Mouse (Mus musculus) urinary bladder, postnatal 4 days (tissue): ENCODE measurements around the gene Smyd4.

Experiments
- DNase-seq, 2 experiments: peaks; one replicate each; pipeline ENCODE4 v3.0.0; 2021 to 2022; ENCODE audit warnings: low spot score in 2 of 2

Smyd4 gene

DNA sequence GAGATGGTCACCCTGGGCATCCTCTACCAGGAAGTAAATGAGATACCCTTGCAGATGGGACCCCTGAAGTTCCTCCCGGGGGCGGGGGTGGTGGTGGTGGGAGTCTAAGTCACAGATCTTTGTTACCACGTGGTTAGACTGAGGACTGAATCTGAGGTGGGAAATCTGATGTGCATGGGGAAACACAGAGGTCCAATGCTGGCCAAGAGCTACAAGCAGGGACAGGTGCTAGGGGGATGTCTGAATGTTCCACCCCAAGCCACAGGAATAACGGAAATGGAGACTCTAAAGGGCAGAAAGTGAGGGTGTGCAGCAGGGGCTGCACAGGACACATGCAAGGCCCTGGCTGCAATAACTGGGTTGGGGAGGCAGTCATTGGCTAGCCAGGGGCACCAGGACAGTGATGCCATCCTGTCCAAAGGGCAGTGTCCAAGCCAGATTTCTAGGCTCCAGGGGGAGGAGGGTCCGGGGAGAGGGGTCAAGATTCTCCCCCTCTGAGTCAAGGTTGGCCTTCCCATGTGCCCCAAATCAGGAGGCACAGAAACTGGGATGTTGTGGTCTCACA, 72.7 kb downstream of the Smyd4 start:
- DNase-seq = no peak

DNA sequence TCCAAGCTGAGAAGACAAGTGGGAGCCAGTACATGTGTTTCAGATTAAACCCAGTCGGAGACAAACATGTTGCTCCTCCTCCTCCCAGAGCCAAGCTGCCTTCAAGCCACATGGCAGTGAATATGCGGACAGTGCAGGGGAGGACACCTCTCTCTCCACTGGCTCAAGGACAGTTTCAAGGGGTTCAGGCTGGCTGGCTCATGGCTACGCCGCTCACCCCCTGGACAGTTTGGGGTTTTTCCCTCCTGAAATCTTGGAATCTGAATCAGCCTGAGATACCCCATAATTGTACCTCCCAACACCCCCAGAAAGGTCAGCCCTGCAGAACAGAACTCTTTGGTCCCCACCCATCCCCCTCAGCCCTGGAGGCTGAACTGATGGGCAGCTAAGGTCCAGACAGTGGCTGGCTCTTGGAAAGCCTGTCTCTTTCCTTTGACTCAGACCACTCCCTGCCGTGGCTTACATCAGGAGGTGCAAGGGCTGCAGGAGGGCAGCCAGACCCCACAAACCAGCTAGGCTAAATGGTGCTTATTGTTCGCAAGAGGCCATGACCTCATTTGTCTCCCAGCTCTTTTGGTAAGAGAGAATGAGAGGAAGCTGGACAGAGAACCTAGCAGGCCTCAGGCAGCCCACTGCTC, 73.3 kb downstream of the Smyd4 start:
- no peak for DNase-seq

DNA sequence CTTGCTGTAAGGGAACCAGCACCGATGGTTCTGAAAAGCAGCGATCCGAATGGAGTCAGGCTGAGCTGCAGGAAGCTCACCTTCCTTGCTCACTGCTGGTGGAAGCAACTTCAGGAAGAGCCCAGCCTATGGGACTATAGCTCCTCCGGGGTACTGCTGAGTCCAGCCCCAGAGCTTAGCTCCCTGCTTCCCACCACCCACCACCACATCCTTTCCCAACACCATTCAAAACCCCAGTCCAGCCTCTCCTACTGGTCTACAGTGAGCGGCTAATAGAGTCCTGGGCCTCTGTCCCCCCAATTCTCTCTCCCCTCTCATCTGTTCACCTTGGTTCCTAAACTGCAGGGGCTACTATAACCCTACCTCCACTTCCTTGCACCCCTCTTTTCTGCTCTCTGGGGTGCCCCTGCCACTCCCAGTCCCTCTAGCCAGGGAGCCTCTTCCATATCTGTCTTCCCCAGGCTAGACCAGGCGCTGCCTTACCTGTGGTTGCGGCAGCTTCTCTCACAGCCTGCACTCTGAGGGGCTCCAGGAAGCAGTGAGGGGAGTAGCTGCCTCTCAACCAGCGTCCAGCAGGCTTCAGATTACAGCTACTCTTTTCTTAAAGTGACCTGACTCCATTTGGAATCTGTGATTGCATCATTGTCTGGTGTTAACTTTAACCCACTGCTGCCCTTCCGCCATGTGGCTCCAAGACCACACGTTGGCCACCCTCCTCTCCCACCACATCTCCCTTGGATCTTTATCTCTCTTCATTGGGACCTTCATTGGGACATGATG, 74.0 kb downstream of the Smyd4 start, which contains the start of gene Serpinf1:
Gene Serpinf1, minus strand, starts transcription at position 689 of the 780 bp plus-strand sequence.
- no peak for DNase-seq

DNA sequence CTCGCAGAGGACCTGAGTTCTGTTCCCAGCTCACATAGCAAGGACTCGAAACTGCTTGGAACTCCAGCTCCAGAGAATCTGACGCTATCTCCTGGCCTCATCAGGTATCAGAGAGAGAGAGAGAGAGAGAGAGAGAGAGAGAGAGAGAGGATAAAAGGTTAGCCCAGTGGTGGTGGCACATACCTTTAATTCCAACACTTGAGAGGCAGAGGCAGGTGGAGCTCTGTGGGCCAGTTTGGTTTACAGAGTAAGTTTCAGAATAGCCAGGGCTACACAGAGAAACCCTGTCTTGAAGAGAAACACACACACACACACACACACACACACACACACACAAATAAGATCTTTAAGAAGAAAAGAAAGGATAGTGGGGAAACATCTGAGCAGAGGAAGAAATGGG, 74.9 kb downstream of the Smyd4 start:
- DNase-seq = no peak

DNA sequence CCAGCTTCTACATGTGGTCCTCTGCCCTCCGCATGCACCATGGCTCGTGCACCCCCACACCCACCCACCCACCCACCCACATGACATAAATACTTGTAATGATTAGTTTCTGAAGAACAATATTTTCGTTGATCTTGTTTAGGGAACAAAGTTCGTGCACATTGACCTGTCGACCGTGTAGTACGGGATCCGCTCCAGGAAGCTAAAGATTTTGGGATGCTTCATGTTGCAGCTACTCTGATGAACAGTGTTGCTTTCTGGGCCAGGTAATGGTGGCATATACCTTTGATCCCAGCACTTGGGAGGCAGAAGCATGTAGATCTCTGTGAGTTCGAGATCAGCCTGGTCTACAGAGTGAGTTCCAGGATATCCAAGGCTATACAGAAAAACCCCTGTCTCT, 75.8 kb downstream of the Smyd4 start:
- no peak for DNase-seq

DNA sequence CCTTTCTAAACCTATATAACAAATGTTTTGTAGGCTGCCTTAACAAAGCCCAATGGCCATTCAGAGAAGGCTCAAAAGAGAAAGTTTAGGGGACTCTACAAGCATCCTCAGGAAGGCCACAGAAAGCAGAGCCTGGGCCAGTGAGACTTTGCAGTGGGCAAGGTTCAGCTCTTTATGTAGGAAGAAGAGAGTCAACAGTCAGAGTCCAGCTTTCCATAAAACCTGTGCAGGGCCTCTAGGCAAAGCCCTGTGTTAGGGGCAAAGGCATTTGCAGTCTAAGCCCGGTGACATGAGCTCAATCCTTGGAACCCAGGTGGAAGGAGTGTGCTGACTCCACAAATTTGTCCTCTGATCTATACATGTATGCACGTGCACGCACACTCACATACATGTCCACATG, 76.2 kb downstream of the Smyd4 start:
- DNase-seq = no peak

DNA sequence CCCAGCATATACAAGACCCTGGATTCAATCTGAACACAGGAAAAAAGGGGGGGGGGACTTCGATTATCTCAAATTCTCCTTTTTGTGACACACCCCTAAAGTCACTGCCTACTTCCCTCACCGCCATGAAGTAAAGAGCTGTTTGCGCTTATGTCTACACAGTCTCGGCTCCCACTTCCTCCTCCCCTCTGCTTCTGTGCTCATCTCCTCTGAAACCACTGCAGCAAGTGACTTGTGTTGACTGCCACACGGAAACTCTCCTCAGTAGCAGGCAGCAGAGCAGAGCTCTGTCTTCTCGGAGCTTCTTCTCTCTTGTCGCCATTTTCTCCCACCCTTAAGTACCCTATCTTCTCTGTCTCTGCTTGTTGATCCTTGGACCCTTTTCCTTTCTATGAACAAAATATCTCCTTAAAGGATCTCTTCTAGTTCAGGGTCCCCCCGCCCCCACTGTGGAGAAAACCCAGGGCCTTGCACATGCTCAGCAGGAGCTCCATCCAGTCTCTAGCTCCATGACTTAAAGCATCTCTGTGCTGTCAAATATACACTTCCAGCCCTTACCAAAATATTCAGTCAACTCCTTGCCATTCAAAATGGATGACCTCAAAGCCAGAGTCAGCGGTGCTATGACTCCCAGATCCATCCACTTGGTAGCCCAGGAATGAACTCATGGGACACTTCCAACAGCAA, 80.9 kb downstream of the Smyd4 start:
- no peak for DNase-seq

DNA sequence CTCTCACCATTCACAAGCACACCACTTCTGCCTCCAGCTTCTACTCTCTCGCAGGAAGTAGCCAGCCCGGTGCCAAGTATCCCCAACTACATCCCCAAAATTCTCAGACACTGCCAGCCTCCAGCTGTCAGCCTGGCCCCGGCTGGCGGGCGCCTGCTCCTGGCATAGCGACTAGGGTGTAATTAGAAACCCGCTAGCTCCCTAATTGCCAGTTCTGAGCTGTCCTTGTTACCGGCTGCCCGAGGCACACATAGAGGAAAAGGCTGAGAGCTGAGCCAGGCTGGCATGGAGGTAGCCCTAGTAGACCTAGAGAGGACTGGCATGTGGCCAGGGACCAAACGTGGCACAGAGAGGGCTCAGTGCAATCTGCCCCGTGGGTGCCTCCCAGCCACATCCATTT, 83.1 kb downstream of the Smyd4 start:
- DNase-seq = no peak

DNA sequence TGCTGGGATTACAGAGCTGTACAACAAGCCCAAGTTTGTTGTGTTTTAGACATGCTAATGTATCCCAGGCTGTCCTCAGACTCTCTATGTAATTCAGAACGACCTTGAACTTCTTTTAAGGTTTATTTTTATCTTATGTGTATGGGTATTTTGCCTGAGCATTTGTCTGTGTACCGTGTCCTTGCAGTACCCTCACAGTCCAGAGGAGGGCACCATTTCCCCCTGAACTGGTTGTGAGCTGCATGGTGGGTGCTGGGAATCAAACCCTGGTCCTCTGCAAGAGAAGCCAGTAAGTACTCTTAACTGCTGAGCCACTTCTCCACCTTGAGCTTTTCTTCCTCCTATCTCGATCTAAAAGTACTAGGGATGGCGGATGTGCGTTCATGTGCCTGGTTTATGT, 85.9 kb downstream of the Smyd4 start:
- no peak for DNase-seq

DNA sequence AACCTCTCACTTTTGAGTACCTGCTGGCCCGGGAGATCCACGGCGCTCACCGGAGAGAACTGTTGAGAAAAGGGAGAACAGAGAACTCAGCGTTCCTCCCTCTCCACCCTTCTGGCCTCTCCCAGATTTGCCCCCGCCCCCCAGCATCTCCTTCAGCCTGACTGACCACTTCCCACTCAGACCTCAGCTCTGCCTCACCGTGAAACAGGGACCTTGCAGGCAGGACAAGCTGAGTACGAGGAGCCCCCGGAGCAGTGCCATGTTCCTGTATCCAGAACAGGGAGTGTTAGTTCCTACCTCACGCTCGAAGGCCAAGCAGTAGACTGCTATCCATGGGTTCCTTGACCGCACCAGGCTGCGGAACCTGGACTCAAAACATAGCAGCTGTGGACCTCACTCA, 90.0 kb downstream of the Smyd4 start:
- no peak for DNase-seq

DNA sequence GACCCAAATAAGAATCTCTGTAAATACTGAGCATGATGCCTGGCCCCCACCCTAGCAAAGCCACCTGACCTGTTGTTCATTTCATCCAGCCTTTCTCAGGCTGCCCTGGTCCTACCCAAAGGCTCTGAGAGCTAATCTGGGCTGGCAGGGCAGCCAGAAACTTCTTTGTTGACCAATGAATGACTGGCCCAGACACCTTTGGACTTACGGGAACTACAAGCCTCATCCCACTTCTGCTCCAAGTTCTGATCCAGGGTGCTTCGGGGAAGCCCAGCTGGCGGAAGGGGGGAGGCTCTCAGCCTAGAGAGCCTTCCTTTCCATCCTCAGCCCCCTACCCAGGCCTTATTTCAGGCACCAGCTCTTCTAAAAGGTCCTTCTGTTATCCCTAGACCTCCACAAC, 90.6 kb downstream of the Smyd4 start:
- DNase-seq = no peak

DNA sequence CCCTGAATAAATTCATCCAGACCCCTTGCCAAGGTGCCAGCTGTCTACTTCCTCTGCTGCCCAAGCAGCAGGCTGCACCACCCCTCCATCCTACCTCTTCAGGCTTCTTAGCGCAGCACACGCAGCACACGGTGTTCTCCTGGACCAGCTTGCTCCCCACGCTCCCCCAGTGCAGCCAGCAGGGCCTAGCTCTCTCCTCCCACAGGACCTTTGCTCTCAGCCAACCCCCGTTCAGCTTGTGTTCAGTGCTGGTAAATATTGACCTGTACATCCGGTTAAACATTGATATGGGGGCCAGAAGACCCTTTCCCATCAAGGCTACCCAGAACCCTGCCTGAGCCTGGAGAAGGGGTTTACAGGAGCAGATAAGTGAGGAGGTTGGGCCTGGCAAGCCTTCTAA, 91.1 kb downstream of the Smyd4 start, which contains the start of gene Serpinf2:
Gene Serpinf2, minus strand, starts transcription at position 229 of the 400 bp plus-strand sequence.
- no peak for DNase-seq

DNA sequence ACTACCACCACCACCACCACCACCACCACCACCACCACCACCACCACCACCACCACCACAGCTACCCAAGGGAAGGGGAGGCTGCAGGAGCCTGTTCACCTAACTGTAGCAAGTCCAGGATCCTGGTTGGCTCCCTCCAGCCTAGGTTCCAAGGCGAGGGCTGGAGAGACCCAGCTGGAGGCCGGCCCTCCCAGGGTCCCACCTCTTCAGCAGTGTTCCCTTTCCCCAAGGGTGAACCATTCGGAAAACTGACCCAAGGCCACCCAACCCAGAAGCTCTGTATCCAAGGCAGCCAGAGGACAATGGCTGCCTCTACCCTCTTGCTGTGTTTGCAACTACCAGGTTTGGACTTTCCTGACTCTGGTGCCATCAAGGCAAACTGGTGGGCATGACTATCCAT, 91.7 kb downstream of the Smyd4 start:
- DNase-seq = no peak

DNA sequence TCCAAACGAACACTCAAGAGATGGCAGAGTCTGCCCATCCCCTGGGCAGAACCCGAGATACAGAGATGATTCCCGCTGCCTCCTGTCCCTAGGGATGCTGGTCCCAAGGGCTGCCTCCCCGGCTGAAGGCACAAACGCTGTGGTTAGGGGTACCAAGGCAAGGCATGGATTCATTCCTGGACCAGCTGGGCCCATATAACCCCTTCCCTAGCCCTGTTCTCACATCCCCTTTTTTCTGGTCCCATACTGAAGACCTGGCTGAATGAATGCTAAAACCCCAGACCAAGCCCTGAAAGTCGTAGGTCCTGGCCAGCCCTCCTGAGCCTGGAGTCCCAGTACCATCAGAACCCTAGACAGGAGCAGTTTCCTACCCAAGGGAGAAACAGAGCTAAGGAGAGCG, 92.8 kb downstream of the Smyd4 start:
- no peak for DNase-seq

DNA sequence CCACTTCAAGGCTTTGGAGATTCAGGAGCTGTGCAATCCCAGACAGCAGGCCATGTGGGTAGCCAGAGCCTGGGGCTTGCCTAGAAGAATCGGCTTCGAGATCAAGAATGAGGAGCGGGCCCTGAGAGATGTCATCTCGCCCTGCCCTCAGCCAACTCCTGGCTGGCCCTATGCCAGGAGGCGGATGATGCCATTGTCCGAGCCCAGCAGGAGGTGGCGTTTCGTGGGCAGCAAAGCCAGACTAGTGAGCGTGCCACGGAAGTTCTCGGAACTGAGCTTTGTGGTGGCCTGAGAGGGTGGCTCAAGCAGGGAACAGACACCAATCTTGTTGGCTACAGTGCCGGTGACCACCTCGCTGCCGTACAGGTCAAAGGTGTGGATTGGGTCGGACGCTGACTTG, 93.4 kb downstream of the Smyd4 start:
- no peak for DNase-seq

DNA sequence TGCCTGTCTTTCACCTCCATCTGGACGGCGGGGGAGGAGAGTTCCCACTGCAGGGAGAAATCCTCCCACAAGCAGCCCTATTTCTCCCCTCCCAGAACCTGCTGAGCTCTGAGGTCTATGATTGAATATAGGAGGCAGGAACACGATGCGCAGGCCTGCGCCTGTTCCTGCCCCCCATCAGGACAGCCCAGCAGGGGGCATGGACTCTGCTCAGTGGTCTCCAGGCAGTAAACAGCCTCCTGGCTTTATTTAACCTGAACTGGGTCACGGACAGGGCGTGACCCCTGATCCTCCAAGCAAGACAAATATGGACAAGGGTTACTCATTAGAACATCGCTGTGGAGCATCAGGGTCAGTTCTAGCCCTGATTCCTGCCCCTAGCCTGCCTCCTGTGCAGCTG, 95.5 kb downstream of the Smyd4 start:
- DNase-seq = no peak

DNA sequence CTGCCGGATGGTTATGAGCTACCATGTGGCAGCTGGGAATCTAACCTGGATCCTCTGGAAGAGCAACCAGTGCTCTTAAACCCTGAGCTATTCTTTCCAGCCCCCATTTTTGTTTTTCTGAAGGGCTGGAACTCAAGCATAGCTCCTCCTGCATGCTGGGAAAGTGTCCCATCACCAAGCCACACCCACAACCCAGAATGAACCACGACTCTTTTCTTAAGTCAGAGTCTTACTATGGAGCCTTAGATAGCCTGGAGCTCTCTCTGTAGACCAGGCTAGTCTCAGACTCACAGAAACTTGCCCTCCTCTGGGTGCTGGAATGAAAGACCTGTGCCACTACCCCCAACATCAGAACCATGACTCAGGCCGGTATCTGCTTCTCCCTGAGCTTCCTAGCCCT, 100.3 kb downstream of the Smyd4 start:
- no peak for DNase-seq

DNA sequence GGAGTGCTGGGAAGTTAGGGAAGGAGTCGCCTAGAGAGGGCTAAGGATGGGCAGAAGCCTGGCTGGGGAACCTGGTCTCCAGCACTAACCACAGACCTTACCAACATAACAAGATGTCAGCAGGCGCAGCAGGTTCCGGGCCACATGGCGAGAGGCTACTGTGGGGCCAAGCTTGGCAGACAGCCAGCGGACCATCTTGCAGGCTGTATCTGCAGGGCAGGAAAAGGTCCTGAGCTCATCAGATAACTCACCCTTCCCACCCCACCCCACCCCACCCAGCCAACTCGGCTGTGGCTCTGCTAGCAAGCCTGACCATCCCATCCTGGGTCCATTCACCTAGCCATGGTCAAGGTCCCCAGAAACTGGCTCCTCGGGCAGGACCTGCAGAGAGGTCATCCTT, 101.5 kb downstream of the Smyd4 start:
- DNase-seq = no peak

DNA sequence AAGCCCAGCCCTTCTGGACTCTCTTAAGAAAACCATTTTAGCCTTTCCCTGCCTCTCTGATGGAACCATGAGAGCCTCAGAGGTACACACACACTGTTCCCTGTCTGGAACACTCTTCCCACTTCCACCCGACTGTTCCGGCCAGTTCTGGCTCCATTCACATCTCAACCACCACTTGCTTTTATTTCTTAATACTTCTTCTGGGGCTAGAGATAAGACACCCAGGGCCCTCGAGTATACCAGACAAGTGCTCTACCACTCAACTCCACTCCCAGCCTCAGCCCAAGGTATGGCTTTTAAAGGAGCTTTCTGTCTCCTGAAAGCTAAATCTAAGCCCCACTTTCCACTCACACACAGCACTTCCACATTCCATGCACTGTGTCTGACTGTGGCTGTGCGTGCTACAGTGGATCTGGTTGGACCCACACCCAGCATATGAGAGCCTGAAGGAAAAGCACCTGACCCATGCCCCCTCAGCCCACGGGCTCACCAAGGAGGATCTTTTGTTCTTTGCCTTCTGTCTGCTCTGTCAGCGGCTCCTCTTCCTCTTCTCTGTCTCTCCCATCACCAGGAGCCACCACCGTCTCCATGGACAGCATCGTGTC, 102.2 kb downstream of the Smyd4 start:
- DNase-seq = no peak

DNA sequence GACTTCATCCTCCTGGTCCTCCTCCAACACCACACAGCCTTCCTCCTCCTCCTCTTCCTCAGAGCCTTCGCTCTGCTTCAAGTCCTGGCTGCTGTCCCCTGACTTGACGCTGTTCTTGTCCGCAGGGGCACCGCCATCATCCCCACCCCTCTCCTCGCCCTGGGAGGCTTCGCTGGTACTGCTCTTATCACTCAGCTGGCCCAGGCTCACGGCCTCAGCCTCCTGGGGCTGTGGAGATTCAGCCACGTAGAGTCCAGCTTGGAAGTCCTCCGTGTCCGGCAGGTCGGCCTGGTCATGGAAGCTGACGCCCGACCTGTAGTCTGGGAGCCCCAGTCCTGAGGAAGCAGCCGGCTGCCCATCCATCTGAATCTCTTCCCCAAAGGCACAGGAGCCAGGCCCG, 102.7 kb downstream of the Smyd4 start:
- DNase-seq = no peak

DNA sequence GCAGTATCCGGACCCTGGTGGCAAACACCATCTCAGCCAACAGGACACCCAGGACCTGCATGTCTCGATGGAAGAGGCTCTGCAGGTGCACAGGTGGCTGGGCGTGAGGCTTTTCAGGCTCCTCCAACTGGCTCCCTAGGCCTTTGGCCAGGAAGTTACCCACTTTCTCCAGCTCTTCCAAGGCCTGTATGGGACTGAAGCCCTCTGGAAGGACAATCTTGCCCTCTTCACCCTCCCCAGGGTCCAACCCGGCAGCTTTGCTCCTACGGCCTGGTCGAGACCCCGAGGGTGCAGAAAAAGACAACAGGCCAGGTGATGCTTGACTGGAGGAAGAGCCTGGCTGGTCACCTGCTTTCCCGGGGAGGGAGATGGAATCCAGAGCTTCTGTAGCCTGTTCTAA, 103.8 kb downstream of the Smyd4 start:
- DNase-seq = no peak
